Mouse (Mus musculus): ENCODE results near the gene Ccdc154.

DNA sequence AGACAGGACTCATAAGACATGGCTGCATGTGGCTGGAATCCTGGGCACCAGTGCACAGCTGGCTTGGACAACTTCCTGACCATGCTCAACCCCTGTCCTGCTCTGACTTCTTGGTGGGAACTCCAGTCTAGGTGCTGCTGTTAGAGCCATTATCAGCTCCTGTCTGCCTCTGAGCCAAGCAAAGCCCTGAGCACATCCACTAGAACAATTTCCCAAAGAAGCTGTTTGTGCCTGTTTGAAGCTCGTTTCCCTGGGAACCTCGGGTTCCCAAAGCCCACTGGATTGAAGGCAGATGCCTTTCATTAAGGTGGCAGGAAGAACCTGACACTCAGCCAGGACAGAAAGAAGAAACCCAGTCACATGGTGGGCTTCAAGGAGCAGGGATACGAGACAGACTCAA is 41.9 kb upstream of the Ccdc154 start, which contains the start of gene Ptx4:
- TF ChIP-seq CTCF (IDR thresholded peaks at IDR 0.05; ENCODE audit: borderline replicate concordance, extremely low read depth, insufficient read depth, insufficient read length) = no peak
- TF ChIP-seq POLR2A (IDR thresholded peaks at IDR 0.05; ENCODE audit: borderline replicate concordance, extremely low read depth, insufficient read depth, insufficient read length, poor library complexity, severe bottlenecking) = no peak
